Mouse (Mus musculus) olfactory bulb, adult 2 months (tissue): ENCODE results near the gene Kcnj6.

Experiments used
- CTCF ChIP-seq: fragments of 200-500 bp; IDR thresholded peaks from 2 replicates; pipeline ENCODE4 v1.5.1; 2012; ENCODE audit warnings: low read depth, mild to moderate bottlenecking, low read length, moderate library complexity; ENCODE audit not compliant: insufficient read depth
- POLR2A ChIP-seq: fragments of 200-500 bp; IDR thresholded peaks from 2 replicates; pipeline ENCODE4 v1.6.1; 2012; ENCODE audit warnings: mild to moderate bottlenecking, low read depth, low read length, moderate library complexity; ENCODE audit not compliant: insufficient read depth

- TF ChIP-seq POLR2A, result no peak
- no peak for TF ChIP-seq CTCF
Measured at GRCm38 (mm10) chr16:94701971-94702370, 295.5 kb downstream of the Kcnj6 start.
